Mouse (Mus musculus) inflammation-experienced regulatory T-cells, adult 6 months (primary cell): ENCODE data around the gene Ncf1. TPM values are rescaled to one million over a fixed set of nuclear protein-coding genes. Genes with fewer than 3 reads are reported as not detected.

ENCODE experiments used
- ATAC-seq: one replicate; pipeline ENCODE4 v1.8.0; 2017
- polyA plus RNA-seq, 3 experiments: library from polyadenylated mRNA; unstranded; fragments of 100-300 nt; shearing (Covaris generic); gene quantifications; one replicate each; pipeline ENCODE4 v1.2.1; 2017

Ncf1 gene
- polyA plus RNA-seq, 3 experiments from 2014 or later = 3.9 to 8.5 (median 4.5) TPM

GRCm38 (mm10) chr5:134243661-134244436 is 14.4 kb upstream of the Ncf1 start:
- peak; percentile 84 for ATAC-seq

GRCm38 (mm10) chr5:134241831-134242230 is 12.4 kb upstream of the Ncf1 start:
- ATAC-seq = no peak

GRCm38 (mm10) chr5:134237936-134238760 is 8.7 kb upstream of the Ncf1 start:
- ATAC-seq = no peak

GRCm38 (mm10) chr5:134237508-134237907 is 8.1 kb upstream of the Ncf1 start:
- ATAC-seq = no peak

- peak; percentile 75 for ATAC-seq
Observed at GRCm38 (mm10) chr5:134236796-134237195, 7.4 kb upstream of the Ncf1 start.

- ATAC-seq = no peak
Observed at GRCm38 (mm10) chr5:134236241-134236640, 6.8 kb upstream of the Ncf1 start.

- ATAC-seq = no peak
Observed at GRCm38 (mm10) chr5:134235111-134235510, 5.7 kb upstream of the Ncf1 start.

- ATAC-seq = peak; percentile 23
Observed at GRCm38 (mm10) chr5:134234205-134234604, 4.8 kb upstream of the Ncf1 start.

- ATAC-seq = peak; percentile 3
Observed at GRCm38 (mm10) chr5:134233244-134233651, 3.8 kb upstream of the Ncf1 start.

GRCm38 (mm10) chr5:134232568-134232967 is 3.1 kb upstream of the Ncf1 start:
- ATAC-seq = no peak

GRCm38 (mm10) chr5:134232111-134232510 is 2.7 kb upstream of the Ncf1 start:
- peak; percentile 44 for ATAC-seq

GRCm38 (mm10) chr5:134231376-134231775 is 2.0 kb upstream of the Ncf1 start:
- no peak for ATAC-seq

- no peak for ATAC-seq
Observed at GRCm38 (mm10) chr5:134228249-134228638, 1.2 kb downstream of the Ncf1 start.

- ATAC-seq = no peak
Observed at GRCm38 (mm10) chr5:134227574-134228248, 1.7 kb downstream of the Ncf1 start.

GRCm38 (mm10) chr5:134226946-134227345 is 2.5 kb downstream of the Ncf1 start:
- no peak for ATAC-seq

- ATAC-seq = no peak
Observed at GRCm38 (mm10) chr5:134225110-134225901, 4.1 kb downstream of the Ncf1 start.

GRCm38 (mm10) chr5:134221708-134222150 is 7.7 kb downstream of the Ncf1 start:
- no peak for ATAC-seq

- no peak for ATAC-seq
Observed at GRCm38 (mm10) chr5:134221278-134221677, 8.1 kb downstream of the Ncf1 start.

- no peak for ATAC-seq
Observed at GRCm38 (mm10) chr5:134217900-134218299, 11.5 kb downstream of the Ncf1 start.

GRCm38 (mm10) chr5:134214021-134214806 is 15.2 kb downstream of the Ncf1 start:
- ATAC-seq = peak; percentile 50

- no peak for ATAC-seq
Observed at GRCm38 (mm10) chr5:134209931-134210554, 19.4 kb downstream of the Ncf1 start.
